Mouse (Mus musculus) MEL (cell line): ENCODE measurements around the gene Fam192a.

ENCODE experiments used
- CTCF ChIP-seq, 3 experiments: IDR thresholded peaks in 2 of 3; conservative IDR thresholded peaks in 1 of 3; 2 replicates each; pipeline ENCODE4 v1.5.1; 2011 to 2012; ENCODE audit warnings: low read length in 3 of 3, low read depth in 2 of 3, mild to moderate bottlenecking in 2 of 3, improper control_type of control experiment in 1 of 3, inconsistent platforms in 1 of 3, mixed read lengths in 1 of 3, moderate library complexity in 1 of 3; ENCODE audit not compliant: control insufficient read depth in 1 of 3, insufficient read depth in 1 of 3, poor library complexity in 1 of 3, severe bottlenecking in 1 of 3
- E2F4 ChIP-seq: IDR thresholded peaks from 2 replicates; pipeline ENCODE4 v1.6.1; 2011; ENCODE audit warnings: low read depth, low read length, improper control_type of control experiment, borderline replicate concordance
- MAFK ChIP-seq: IDR thresholded peaks from 2 replicates; pipeline ENCODE4 v1.6.1; 2011; ENCODE audit warnings: low read depth, mild to moderate bottlenecking, low read length, improper control_type of control experiment, borderline replicate concordance
- MYB ChIP-seq: IDR thresholded peaks from 2 replicates; pipeline ENCODE4 v1.6.1; 2011; ENCODE audit warnings: mild to moderate bottlenecking, low read depth, low read length, improper control_type of control experiment
- NRF1 ChIP-seq: IDR thresholded peaks from 2 replicates; pipeline ENCODE4 v1.6.1; 2014; ENCODE audit warnings: low read depth, mild to moderate bottlenecking, inconsistent platforms, low read length, improper control_type of control experiment, moderate library complexity; ENCODE audit not compliant: poor library complexity, insufficient read depth, severe bottlenecking
- POLR2A ChIP-seq, 2 experiments: IDR thresholded peaks; 2 replicates each; pipeline ENCODE4 v1.6.1; 2011 to 2012; ENCODE audit warnings: low read length in 2 of 2, mild to moderate bottlenecking in 2 of 2, control low read depth in 1 of 2, improper control_type of control experiment in 1 of 2, low read depth in 1 of 2, moderate library complexity in 1 of 2; ENCODE audit not compliant: control insufficient read depth in 1 of 2, insufficient read depth in 1 of 2, poor library complexity in 1 of 2
- POLR2AphosphoS2 ChIP-seq: IDR thresholded peaks from 2 replicates; pipeline ENCODE4 v1.6.1; 2011; ENCODE audit warnings: low read length, improper control_type of control experiment
- SIN3A ChIP-seq: IDR thresholded peaks from 2 replicates; pipeline ENCODE4 v1.6.1; 2012; ENCODE audit warnings: low read length, improper control_type of control experiment, inconsistent platforms
- TAL1 ChIP-seq: IDR thresholded peaks from 2 replicates; pipeline ENCODE4 v1.6.1; 2012; ENCODE audit warnings: mild to moderate bottlenecking, inconsistent platforms, low read length, moderate library complexity, mixed read lengths
- ZMIZ1 ChIP-seq: IDR thresholded peaks from 2 replicates; pipeline ENCODE4 v1.6.1; 2012; ENCODE audit warnings: low read depth, mild to moderate bottlenecking, inconsistent platforms, low read length, improper control_type of control experiment, moderate library complexity

- no peak for TF ChIP-seq TAL1
- TF ChIP-seq CTCF (IDR thresholded peaks at IDR 0.05 in 2 of 3, conservative IDR thresholded peaks at IDR 0.05 in 1 of 3; ENCODE audit: control insufficient read depth in 1 of 3, insufficient read depth in 1 of 3, low read depth in 2 of 3, low read length in 3 of 3, poor library complexity in 1 of 3, severe bottlenecking in 1 of 3) = no peak
- no peak for TF ChIP-seq E2F4
- TF ChIP-seq MYB = no peak
- TF ChIP-seq ZMIZ1 = no peak
- TF ChIP-seq MAFK = no peak
- 0 out of 2 replicates have a peak, but pooled peaks have one; percentile 18 for TF ChIP-seq SIN3A
- TF ChIP-seq NRF1 = no peak
- TF ChIP-seq POLR2AphosphoS2 = no peak
- no peak for TF ChIP-seq POLR2A (IDR thresholded peaks at IDR 0.05; ENCODE audit: control insufficient read depth in 1 of 2, insufficient read depth in 1 of 2, low read depth in 1 of 2, low read length in 2 of 2, poor library complexity in 1 of 2)
Measured at GRCm38 (mm10) chr8:94540025-94540424, 61.8 kb downstream of the Fam192a start.
